Mouse (Mus musculus) forebrain, embryonic 10.5 days (tissue): ENCODE data around the gene E2f2. TPM values are rescaled to one million over a fixed set of nuclear protein-coding genes. Genes with fewer than 3 reads are reported as not detected.

Experiments
- DNase-seq: peaks from one replicate; pipeline ENCODE4 v3.0.0-alpha.2; 2017; ENCODE audit warnings: low spot score; ENCODE audit errors: extremely low spot score
- H3K27ac ChIP-seq: fragments of 300-500 bp; sonication (generic); 2 replicates; pipeline ENCODE4 v1.5.1; 2016; ENCODE audit warnings: mild to moderate bottlenecking
- H3K27me3 ChIP-seq: fragments of 300-500 bp; sonication (generic); 2 replicates; pipeline ENCODE4 v1.6.1; 2016; ENCODE audit warnings: mild to moderate bottlenecking; ENCODE audit not compliant: poor library complexity, severe bottlenecking
- H3K36me3 ChIP-seq: fragments of 300-500 bp; sonication (generic); replicated peaks from 2 replicates; pipeline ENCODE4 v1.6.1; 2016; ENCODE audit warnings: mild to moderate bottlenecking, moderate library complexity
- H3K4me1 ChIP-seq: fragments of 300-500 bp; sonication (generic); 2 replicates; pipeline ENCODE4 v1.6.1; 2016
- H3K4me3 ChIP-seq: fragments of 300-500 bp; sonication (generic); 2 replicates; pipeline ENCODE4 v1.5.1; 2016; ENCODE audit warnings: mild to moderate bottlenecking, moderate library complexity
- H3K9me3 ChIP-seq: fragments of 300-500 bp; sonication (generic); 2 replicates; pipeline ENCODE4 v1.6.1; 2016; ENCODE audit warnings: mild to moderate bottlenecking, moderate library complexity
- WGBS: fragments of 180-500 bp; shearing (Covaris S2); methylation state at CpG from one replicate; pipeline ENCODE4 v1.1.7; 2016; 5-methylcytosine and 5-hydroxymethylcytosine counted together
- polyA plus RNA-seq: library from polyadenylated mRNA; unstranded; fragments of >200 nt; fragmentation: Nextera tagmentation; extraction: Ambion mirVana; gene quantifications from 2 replicates; pipeline ENCODE4 v1.2.1, GENCODE M21; 2016

Gene E2f2
- 10.3 and 11.4 TPM in 2 replicates for polyA plus RNA-seq

GRCm38 (mm10) chr4:136172011-136172541 is at the start of gene E2f2:
Gene E2f2 (plus strand): TSS chr4:136172394.
- 0% methylated on average over 35 of the region's 35 CpGs for WGBS
- Histone ChIP-seq H3K9me3 (no peaks in the 10 kb centered on the region), H3K36me3 (peaks cover 21% of the 10 kb centered on the region), H3K4me3 (peak within 1 kb of the TSS; percentile 93), H3K27me3 (no peaks in the 10 kb centered on the region; the same call in 1 of the 2 replicates), H3K4me1 (peaks cover 57% of the 10 kb centered on the region), H3K27ac (peak within 1 kb of the TSS; percentile 96)
- DNase-seq = peak; percentile 80

- DNase-seq = no peak
- WGBS = 79% methylated on average over 8 of the region's 8 CpGs
- no peak overlapping the region for H3K4me3 ChIP-seq
- no peaks in the 10 kb centered on the region for H3K27me3 ChIP-seq
- H3K36me3 ChIP-seq = no peaks in the 10 kb centered on the region
- H3K27ac ChIP-seq = peak overlapping the region; percentile 45
- peaks cover 36% of the 10 kb centered on the region for H3K4me1 ChIP-seq
- no peaks in the 10 kb centered on the region for H3K9me3 ChIP-seq
Measured at GRCm38 (mm10) chr4:136123111-136123791, 48.9 kb upstream of the E2f2 start.

GRCm38 (mm10) chr4:136123792-136124161 is 48.4 kb upstream of the E2f2 start:
- 92% methylated on average over 3 of the region's 3 CpGs for WGBS
- H3K27me3 ChIP-seq = no peaks in the 10 kb centered on the region
- no peak for DNase-seq
- no peak overlapping the region; the same call in 1 of the 2 replicates for H3K27ac ChIP-seq
- no peaks in the 10 kb centered on the region for H3K36me3 ChIP-seq
- no peak overlapping the region for H3K4me3 ChIP-seq
- no peaks in the 10 kb centered on the region for H3K9me3 ChIP-seq
- H3K4me1 ChIP-seq = peaks cover 32% of the 10 kb centered on the region

GRCm38 (mm10) chr4:136124581-136124980 is 47.6 kb upstream of the E2f2 start:
- WGBS = 95% methylated on average over 4 of the region's 4 CpGs
- Histone ChIP-seq H3K27ac (peak overlapping the region; percentile 8; the same call in 1 of the 2 replicates), H3K9me3 (0 out of 2 replicates have a peak, but pooled peaks cover under 1% of the 10 kb centered on the region), H3K4me1 (peaks cover 25% of the 10 kb centered on the region), H3K4me3 (no peak overlapping the region), H3K27me3 (no peaks in the 10 kb centered on the region), H3K36me3 (no peaks in the 10 kb centered on the region)
- no peak for DNase-seq

- Histone ChIP-seq H3K36me3 (no peaks in the 10 kb centered on the region), H3K27me3 (no peaks in the 10 kb centered on the region), H3K9me3 (peaks cover 6% of the 10 kb centered on the region; the same call in 1 of the 2 replicates), H3K27ac (peak overlapping the region; percentile 26), H3K4me1 (peaks cover 17% of the 10 kb centered on the region), H3K4me3 (no peak overlapping the region)
- whole genome bisulfite sequencing = 89% methylated on average over 11 of the region's 11 CpGs
- DNase-seq = no peak
Measured at GRCm38 (mm10) chr4:136125458-136125857, 46.7 kb upstream of the E2f2 start.

GRCm38 (mm10) chr4:136126019-136126418 is 46.2 kb upstream of the E2f2 start:
- H3K27ac ChIP-seq = peak overlapping the region; percentile 26
- DNase-seq = no peak
- no peaks in the 10 kb centered on the region for H3K36me3 ChIP-seq
- H3K4me1 ChIP-seq = peaks cover 17% of the 10 kb centered on the region; the same call in 1 of the 2 replicates
- peaks cover 6% of the 10 kb centered on the region; the same call in 1 of the 2 replicates for H3K9me3 ChIP-seq
- WGBS = 78% methylated on average over 5 of the region's 5 CpGs
- no peak overlapping the region for H3K4me3 ChIP-seq
- no peaks in the 10 kb centered on the region for H3K27me3 ChIP-seq

GRCm38 (mm10) chr4:136127670-136128069 is 44.5 kb upstream of the E2f2 start:
- Histone ChIP-seq H3K27me3 (no peaks in the 10 kb centered on the region), H3K27ac (peak overlapping the region; percentile 26; the same call in 1 of the 2 replicates), H3K36me3 (no peaks in the 10 kb centered on the region), H3K4me3 (no peak overlapping the region), H3K4me1 (peaks cover 26% of the 10 kb centered on the region), H3K9me3 (peaks cover 6% of the 10 kb centered on the region; the same call in 1 of the 2 replicates)
- DNase-seq = no peak
- WGBS = 76% methylated on average over 13 of the region's 13 CpGs

- no peaks in the 10 kb centered on the region for H3K36me3 ChIP-seq
- peaks cover 6% of the 10 kb centered on the region; the same call in 1 of the 2 replicates for H3K9me3 ChIP-seq
- no peak overlapping the region for H3K4me3 ChIP-seq
- H3K4me1 ChIP-seq = peaks cover 43% of the 10 kb centered on the region
- no peaks in the 10 kb centered on the region for H3K27me3 ChIP-seq
- no peak overlapping the region for H3K27ac ChIP-seq
- WGBS = 79% methylated on average over 1 of the region's 1 CpGs
- no peak for DNase-seq
Measured at GRCm38 (mm10) chr4:136129842-136130241, 42.4 kb upstream of the E2f2 start.

- no peaks in the 10 kb centered on the region for H3K27me3 ChIP-seq
- H3K9me3 ChIP-seq = peaks cover 6% of the 10 kb centered on the region; the same call in 1 of the 2 replicates
- peak overlapping the region; percentile 53 for H3K4me3 ChIP-seq
- DNase-seq = no peak
- WGBS = 21% methylated on average over 9 of the region's 9 CpGs
- H3K4me1 ChIP-seq = peaks cover 61% of the 10 kb centered on the region
- peak overlapping the region; percentile 97 for H3K27ac ChIP-seq
- H3K36me3 ChIP-seq = no peaks in the 10 kb centered on the region
Measured at GRCm38 (mm10) chr4:136133801-136134200, 38.4 kb upstream of the E2f2 start.

- peak overlapping the region; percentile 97 for H3K27ac ChIP-seq
- peak overlapping the region; percentile 53 for H3K4me3 ChIP-seq
- peaks cover 6% of the 10 kb centered on the region; the same call in 1 of the 2 replicates for H3K9me3 ChIP-seq
- 0% methylated on average over 15 of the region's 15 CpGs for WGBS
- DNase-seq = peak; percentile 72
- peaks cover 68% of the 10 kb centered on the region for H3K4me1 ChIP-seq
- H3K36me3 ChIP-seq = no peaks in the 10 kb centered on the region
- H3K27me3 ChIP-seq = no peaks in the 10 kb centered on the region
Measured at GRCm38 (mm10) chr4:136134418-136134977, 37.7 kb upstream of the E2f2 start.

- peak overlapping the region; percentile 97 for H3K27ac ChIP-seq
- peak overlapping the region; percentile 53 for H3K4me3 ChIP-seq
- H3K36me3 ChIP-seq = no peaks in the 10 kb centered on the region
- no peaks in the 10 kb centered on the region for H3K27me3 ChIP-seq
- H3K4me1 ChIP-seq = peaks cover 76% of the 10 kb centered on the region
- DNase-seq = peak; percentile 88
- WGBS = under 1% methylated on average over 49 of the region's 50 CpGs
- H3K9me3 ChIP-seq = no peaks in the 10 kb centered on the region
Measured at GRCm38 (mm10) chr4:136134978-136135873, 37.0 kb upstream of the E2f2 start.
